Mouse (Mus musculus) kidney, embryonic 16.5 days (tissue): ENCODE data around the gene 9230112D13Rik. TPM values are rescaled to one million over a fixed set of nuclear protein-coding genes. Genes with fewer than 3 reads are reported as not detected.
A peak's percentile ranks its signal among the peaks of the same experiment; 100 is the strongest.

ENCODE experiments used
- ATAC-seq: fragments of 200-750 bp; cut with Nextera tagmentation; 2 replicates; pipeline ENCODE4 v1.8.0; 2017; ENCODE audit warnings: moderate TSS enrichment; ENCODE audit not compliant: low FRiP score, low TSS enrichment
- H3K27ac ChIP-seq: fragments of 300-500 bp; sonication (generic); 2 replicates; pipeline ENCODE4 v1.5.1; 2014; ENCODE audit warnings: low read length
- H3K27me3 ChIP-seq: fragments of 300-500 bp; sonication (generic); 2 replicates; pipeline ENCODE4 v1.6.1; 2014; ENCODE audit warnings: low read length, control low read depth, mixed read lengths; ENCODE audit not compliant: insufficient read depth
- H3K36me3 ChIP-seq: fragments of 300-500 bp; sonication (generic); 2 replicates; pipeline ENCODE4 v1.6.1; 2014; ENCODE audit warnings: low read length, control low read depth, mixed read lengths; ENCODE audit not compliant: insufficient read depth
- H3K4me1 ChIP-seq: fragments of 300-500 bp; sonication (generic); 2 replicates; pipeline ENCODE4 v1.6.1; 2014; ENCODE audit warnings: low read length, control low read depth, mixed read lengths; ENCODE audit not compliant: insufficient read depth
- H3K4me2 ChIP-seq: fragments of 300-500 bp; sonication (generic); replicated peaks from 2 replicates; pipeline ENCODE4 v1.6.1; 2014; ENCODE audit warnings: low read depth, low read length
- H3K4me3 ChIP-seq: fragments of 300-500 bp; sonication (generic); 2 replicates; pipeline ENCODE4 v1.5.1; 2014; ENCODE audit warnings: mild to moderate bottlenecking, low read length
- H3K9ac ChIP-seq: fragments of 300-500 bp; sonication (generic); replicated peaks from 2 replicates; pipeline ENCODE4 v1.6.1; 2014; ENCODE audit warnings: low read length
- H3K9me3 ChIP-seq: fragments of 300-500 bp; sonication (generic); 2 replicates; pipeline ENCODE4 v1.6.1; 2016; ENCODE audit warnings: low read length, control low read depth
- whole genome bisulfite sequencing: fragments of 180-500 bp; shearing (Covaris S2); extraction: QIAGEN DNeasy Blood & Tissue Kit; methylation state at CpG from one replicate; pipeline ENCODE4 v1.1.7; 2014; 5-methylcytosine and 5-hydroxymethylcytosine counted together
- polyA plus RNA-seq: library from polyadenylated mRNA; unstranded; fragments of >200 nt; fragmentation: Nextera tagmentation; extraction: Ambion mirVana; gene quantifications from 2 replicates; pipeline ENCODE4 v1.2.1, GENCODE M21; 2015

The 9230112D13Rik gene
- polyA plus RNA-seq, 1 experiment from 2014 or later, result not detected

DNA sequence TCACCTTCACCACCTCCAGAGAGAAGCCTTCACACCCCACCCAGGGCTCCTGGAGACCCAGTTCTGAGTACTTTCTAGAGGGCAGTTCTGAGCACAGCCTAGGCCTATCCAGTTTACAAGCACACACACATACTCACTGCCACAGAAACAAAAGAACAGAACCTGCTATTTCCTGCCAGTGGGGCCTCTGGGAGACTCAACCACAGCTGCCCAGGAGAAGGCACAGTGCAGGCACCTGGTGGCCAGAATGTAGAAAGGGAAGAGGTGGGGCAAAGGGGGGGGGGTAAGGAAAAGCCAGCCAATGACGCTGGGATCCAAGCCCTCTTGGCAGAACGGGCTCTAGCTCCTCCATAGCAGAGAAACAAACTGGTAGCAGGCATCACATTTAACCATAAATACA is 39.8 kb upstream of the 9230112D13Rik start:
- no peak overlapping the region for H3K4me3 ChIP-seq
- H3K9me3 ChIP-seq, result no peaks in the 10 kb centered on the region
- no peak overlapping the region for H3K9ac ChIP-seq
- no peak for ATAC-seq
- H3K4me2 ChIP-seq, result no peak overlapping the region
- H3K27ac ChIP-seq, result no peak overlapping the region
- H3K27me3 ChIP-seq, result no peaks in the 10 kb centered on the region
- H3K4me1 ChIP-seq, result no peaks in the 10 kb centered on the region
- H3K36me3 ChIP-seq, result no peaks in the 10 kb centered on the region
- WGBS, result 4% methylated on average over 2 of the region's 2 CpGs

DNA sequence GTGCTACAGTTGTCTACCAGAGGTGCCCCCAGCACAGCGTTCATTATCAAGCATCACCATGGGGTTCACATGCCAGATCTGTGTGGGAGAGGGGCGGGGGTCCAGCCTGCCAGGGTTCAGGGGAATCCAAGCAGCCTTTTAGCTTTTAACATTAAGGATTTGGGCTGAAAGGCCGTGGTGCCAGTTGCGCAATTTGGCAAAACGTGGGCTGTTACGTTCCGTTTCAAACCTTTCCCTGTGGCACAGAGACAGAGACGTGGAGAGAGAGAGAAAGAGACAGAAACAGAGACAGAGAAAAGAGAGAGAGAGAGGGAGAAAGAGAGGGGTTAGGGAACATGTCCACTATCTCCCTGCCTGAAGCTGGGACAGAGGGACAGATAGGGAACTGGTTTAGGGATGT is 39.0 kb upstream of the 9230112D13Rik start:
- H3K27me3 ChIP-seq, result no peaks in the 10 kb centered on the region

GRCm38 (mm10) chr14:34558947-34559346 is 36.3 kb upstream of the 9230112D13Rik start:
- Histone ChIP-seq H3K27me3 (no peaks in the 10 kb centered on the region), H3K36me3 (no peaks in the 10 kb centered on the region), H3K27ac (no peak overlapping the region), H3K9ac (no peak overlapping the region), H3K9me3 (no peaks in the 10 kb centered on the region), H3K4me2 (no peak overlapping the region), H3K4me1 (no peaks in the 10 kb centered on the region), H3K4me3 (no peak overlapping the region)
- ATAC-seq, result no peak
- WGBS, result 80% methylated on average over 9 of the region's 9 CpGs

More for the DNA sequence above, 39.0 kb upstream of the 9230112D13Rik start:
- H3K4me3 ChIP-seq, result no peak overlapping the region
- 90% methylated on average over 8 of the region's 8 CpGs for WGBS
- H3K27ac ChIP-seq, result no peak overlapping the region
- H3K4me1 ChIP-seq, result no peaks in the 10 kb centered on the region
- no peak overlapping the region for H3K4me2 ChIP-seq
- H3K9ac ChIP-seq, result no peak overlapping the region
- H3K36me3 ChIP-seq, result no peaks in the 10 kb centered on the region
- ATAC-seq, result no peak
- no peaks in the 10 kb centered on the region for H3K9me3 ChIP-seq

- H3K27ac ChIP-seq, result no peak overlapping the region
- no peak overlapping the region for H3K4me3 ChIP-seq
- no peaks in the 10 kb centered on the region for H3K9me3 ChIP-seq
- no peak overlapping the region for H3K9ac ChIP-seq
- H3K36me3 ChIP-seq, result no peaks in the 10 kb centered on the region
- no peak for ATAC-seq
- 60% methylated on average over 13 of the region's 13 CpGs for WGBS
- H3K27me3 ChIP-seq, result no peaks in the 10 kb centered on the region
- H3K4me2 ChIP-seq, result no peak overlapping the region
- H3K4me1 ChIP-seq, result no peaks in the 10 kb centered on the region
These were observed 32.6 kb upstream of the 9230112D13Rik start for GRCm38 (mm10) chr14:34555211-34555610.

DNA sequence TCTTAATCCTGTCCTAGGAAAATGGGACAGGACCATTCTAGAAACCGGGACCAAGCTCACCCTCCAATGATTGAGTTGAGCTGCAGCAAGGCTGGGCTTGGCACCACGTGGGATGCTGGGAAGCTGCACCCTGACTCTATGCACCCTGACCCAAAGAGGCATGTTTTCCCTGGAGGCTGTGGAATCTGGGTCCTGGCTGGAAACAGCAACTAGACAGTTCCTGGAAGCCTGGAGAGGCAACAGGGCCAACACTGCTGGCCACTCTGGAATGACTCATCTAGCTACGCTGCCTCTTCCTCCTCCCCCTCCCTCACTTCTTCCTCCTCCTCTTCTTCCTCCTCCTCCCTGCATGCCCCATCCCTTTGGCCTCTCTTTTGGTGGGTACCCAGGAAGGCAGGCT is 31.4 kb upstream of the 9230112D13Rik start:
- Histone ChIP-seq H3K9me3 (no peaks in the 10 kb centered on the region), H3K4me3 (no peak overlapping the region), H3K27me3 (no peaks in the 10 kb centered on the region), H3K9ac (no peak overlapping the region), H3K4me1 (no peaks in the 10 kb centered on the region), H3K4me2 (no peak overlapping the region), H3K36me3 (no peaks in the 10 kb centered on the region), H3K27ac (no peak overlapping the region)
- WGBS, result 68% methylated on average over 3 of the region's 3 CpGs
- no peak for ATAC-seq

DNA sequence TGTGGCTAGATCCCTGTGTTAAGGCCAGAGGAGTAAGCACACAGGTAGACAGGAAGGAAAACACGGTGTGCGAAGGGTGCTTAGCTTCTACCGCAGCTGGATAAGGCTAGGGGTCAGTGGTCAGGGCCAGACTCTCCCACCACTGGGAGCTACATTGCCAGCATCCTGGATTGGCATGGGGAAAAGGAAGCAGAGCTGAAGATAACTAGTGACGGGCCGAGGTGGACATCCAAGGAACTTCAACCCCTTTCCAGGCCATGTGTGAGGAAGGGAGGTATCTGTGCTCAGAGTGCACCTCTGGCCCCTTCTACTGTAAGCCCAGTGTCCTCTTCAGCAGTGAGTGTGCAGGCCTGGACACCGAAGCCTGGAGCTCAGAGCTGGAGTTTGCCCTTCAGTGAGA is 30.9 kb upstream of the 9230112D13Rik start:
- no peaks in the 10 kb centered on the region for H3K4me1 ChIP-seq
- H3K4me3 ChIP-seq, result no peak overlapping the region
- no peaks in the 10 kb centered on the region for H3K36me3 ChIP-seq
- WGBS, result 50% methylated on average over 6 of the region's 6 CpGs
- H3K27ac ChIP-seq, result no peak overlapping the region
- H3K27me3 ChIP-seq, result no peaks in the 10 kb centered on the region
- H3K9me3 ChIP-seq, result no peaks in the 10 kb centered on the region
- no peak overlapping the region for H3K4me2 ChIP-seq
- H3K9ac ChIP-seq, result no peak overlapping the region
- ATAC-seq, result no peak

DNA sequence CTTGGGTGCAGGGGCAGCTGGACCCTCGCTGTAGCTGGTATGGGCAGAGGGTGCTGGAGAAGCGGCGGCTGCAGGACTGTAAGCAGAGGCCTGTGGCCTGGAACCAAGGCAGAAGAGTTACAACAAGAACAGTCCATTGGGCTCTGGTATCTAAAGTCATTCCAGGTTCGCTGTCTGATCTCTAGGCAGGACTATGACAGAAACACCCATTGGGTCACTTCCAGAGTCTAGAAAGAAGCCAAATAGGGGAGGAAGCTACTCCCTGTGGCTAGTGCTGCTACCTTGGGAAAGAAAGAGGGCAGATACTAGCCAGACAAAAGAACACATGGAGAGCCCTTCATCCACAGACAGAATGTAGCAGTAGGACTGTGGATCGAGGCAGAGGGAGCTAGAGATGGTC is 29.6 kb upstream of the 9230112D13Rik start:
- Histone ChIP-seq H3K9me3 (no peaks in the 10 kb centered on the region), H3K27me3 (no peaks in the 10 kb centered on the region), H3K9ac (no peak overlapping the region), H3K4me1 (0 out of 2 replicates have a peak, but pooled peaks cover 3% of the 10 kb centered on the region), H3K27ac (no peak overlapping the region), H3K36me3 (no peaks in the 10 kb centered on the region), H3K4me3 (no peak overlapping the region), H3K4me2 (no peak overlapping the region)
- 94% methylated on average over 5 of the region's 5 CpGs for WGBS
- ATAC-seq, result no peak

- WGBS, result under 1% methylated on average over 52 of the region's 55 CpGs
- ATAC-seq, result peak; percentile 95
These were observed 26.5 kb upstream of the 9230112D13Rik start for GRCm38 (mm10) chr14:34549004-34549671.

GRCm38 (mm10) chr14:34548391-34549001 is 25.9 kb upstream of the 9230112D13Rik start:
- peak; percentile 44 for ATAC-seq
- H3K9ac ChIP-seq, result peak overlapping the region; percentile 84
- WGBS, result under 1% methylated on average over 27 of the region's 27 CpGs
- no peaks in the 10 kb centered on the region for H3K9me3 ChIP-seq
- peak overlapping the region; percentile 87 for H3K27ac ChIP-seq
- H3K4me1 ChIP-seq, result 0 out of 2 replicates have a peak, but pooled peaks cover 3% of the 10 kb centered on the region
- no peaks in the 10 kb centered on the region for H3K36me3 ChIP-seq
- peak overlapping the region; percentile 69 for H3K4me3 ChIP-seq
- H3K27me3 ChIP-seq, result no peaks in the 10 kb centered on the region
- peak overlapping the region; percentile 82 for H3K4me2 ChIP-seq

More at GRCm38 (mm10) chr14:34549004-34549671, 26.5 kb upstream of the 9230112D13Rik start:
- Histone ChIP-seq H3K9me3 (no peaks in the 10 kb centered on the region), H3K4me3 (peak overlapping the region; percentile 69), H3K4me2 (peak overlapping the region; percentile 82), H3K27ac (peak overlapping the region; percentile 87), H3K36me3 (no peaks in the 10 kb centered on the region), H3K27me3 (no peaks in the 10 kb centered on the region), H3K9ac (peak overlapping the region; percentile 84), H3K4me1 (0 out of 2 replicates have a peak, but pooled peaks cover 3% of the 10 kb centered on the region)

- no peak for ATAC-seq
- H3K36me3 ChIP-seq, result no peaks in the 10 kb centered on the region
- WGBS, result 84% methylated on average over 2 of the region's 2 CpGs
- no peak overlapping the region for H3K9ac ChIP-seq
- H3K27ac ChIP-seq, result no peak overlapping the region
- peaks cover 6% of the 10 kb centered on the region for H3K4me1 ChIP-seq
- no peak overlapping the region for H3K4me2 ChIP-seq
- no peaks in the 10 kb centered on the region; the same call in 1 of the 2 replicates for H3K27me3 ChIP-seq
- no peak overlapping the region for H3K4me3 ChIP-seq
- H3K9me3 ChIP-seq, result no peaks in the 10 kb centered on the region
These were observed 21.9 kb upstream of the 9230112D13Rik start for GRCm38 (mm10) chr14:34544545-34544944.
